Mouse (Mus musculus) brain, adult 10 weeks (tissue): ENCODE data around the gene Olfr1505. TPM values are rescaled to one million over a fixed set of nuclear protein-coding genes. Genes with fewer than 3 reads are reported as not detected.

Source experiments
- polyA plus RNA-seq: library from polyadenylated mRNA; stranded (reverse); fragments of 350-450 nt; fragmentation: Illumina TruSeq; extraction: RNeasy Lipid Tissue Mini Kit (QIAGEN cat#74804); gene quantifications from one replicate; pipeline ENCODE4 v1.2.3, GENCODE M21; 2015; ENCODE audit warnings: low read depth, low replicate concordance

Gene Olfr1505
- polyA plus RNA-seq = not detected

DNA sequence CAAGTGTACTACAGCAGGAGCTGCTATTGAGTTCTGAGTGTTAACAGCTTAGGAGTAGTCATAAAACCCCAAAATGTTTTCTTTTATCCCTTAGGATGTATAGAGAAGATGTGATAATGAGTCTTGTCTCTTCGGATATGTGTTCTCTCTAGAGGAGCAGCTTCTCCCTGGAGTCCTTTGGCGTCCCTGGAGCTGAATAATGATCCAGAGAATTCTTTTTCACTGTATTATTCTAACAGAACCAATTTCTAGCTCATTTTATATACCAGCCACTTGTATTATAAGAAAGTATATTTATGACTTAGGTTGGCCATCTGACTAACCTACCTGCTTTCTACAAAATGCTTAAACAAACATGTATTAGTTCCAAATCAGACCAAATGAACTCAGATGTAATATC, at the start of gene Olfr1505:
Gene Olfr1505 (plus strand): TSS at position 301 of the 400 bp plus-strand sequence.

DNA sequence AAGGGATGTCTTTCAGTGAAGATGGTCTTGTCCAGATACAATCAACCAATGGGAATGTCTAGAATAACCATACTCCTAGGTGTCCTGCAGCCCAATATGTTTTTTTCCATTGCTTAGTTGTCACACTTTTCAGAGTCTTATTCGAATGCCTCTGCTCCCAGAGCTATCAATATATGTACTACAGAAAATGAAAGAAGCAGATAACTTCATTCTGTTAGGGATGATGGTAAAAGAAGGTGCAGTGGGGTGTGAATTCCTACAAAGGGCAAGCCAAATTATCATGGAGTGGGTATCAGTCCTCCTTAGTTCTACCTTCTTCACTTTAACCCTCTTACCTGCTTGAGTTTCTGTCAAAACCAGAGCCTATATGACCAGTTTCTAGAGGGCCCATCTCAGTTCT, 15.5 kb upstream of the Olfr1505 start, which contains the start of gene Olfr1504:
Gene Olfr1504 (minus strand): TSS at position 101 of the 400 bp plus-strand sequence.

Other genes with a start within 250 kb of the Olfr1505 start
- gene Olfr1491, start 216.3 kb upstream of the Olfr1505 start, polyA plus RNA-seq = not detected
- gene Olfr1493-ps1, start 190.3 kb upstream of the Olfr1505 start, polyA plus RNA-seq = not detected
- gene Olfr1494, start 173.8 kb upstream of the Olfr1505 start, polyA plus RNA-seq = not detected
- gene Olfr1495, start 148.9 kb upstream of the Olfr1505 start, polyA plus RNA-seq = not detected
- gene Olfr1496, start 135.7 kb upstream of the Olfr1505 start, polyA plus RNA-seq = not detected
- not detected for gene Olfr1497, start 115.3 kb upstream of the Olfr1505 start, polyA plus RNA-seq
- gene Olfr1499, start 94.1 kb upstream of the Olfr1505 start, polyA plus RNA-seq = not detected
- not detected for gene Olfr1500, start 83.0 kb upstream of the Olfr1505 start, polyA plus RNA-seq
- gene Olfr1501, start 62.8 kb upstream of the Olfr1505 start, polyA plus RNA-seq = not detected
- not detected for gene Olfr1502, start 51.7 kb upstream of the Olfr1505 start, polyA plus RNA-seq
- not detected for gene Olfr1504, start 15.6 kb upstream of the Olfr1505 start, polyA plus RNA-seq